Mouse (Mus musculus) intestine, embryonic 14.5 days (tissue): ENCODE results near the gene Sap25. TPM values are rescaled to one million over a fixed set of nuclear protein-coding genes. Genes with fewer than 3 reads are reported as not detected.

Experiments
- ATAC-seq: fragments of 200-750 bp; cut with Nextera tagmentation; replicated peaks from 2 replicates; pipeline ENCODE4 v1.8.0; 2017; ENCODE audit warnings: low read depth, moderate number of reproducible peaks, moderate TSS enrichment, moderate library complexity; ENCODE audit not compliant: low FRiP score, low TSS enrichment
- DNase-seq: peaks from one replicate; pipeline ENCODE4 v3.0.0-alpha.2; 2018; ENCODE audit warnings: low spot score
- H3K27ac ChIP-seq: fragments of 300-500 bp; sonication (generic); 2 replicates; pipeline ENCODE4 v1.5.1; 2014; ENCODE audit warnings: low read depth, mild to moderate bottlenecking, control low read depth
- H3K27me3 ChIP-seq: fragments of 300-500 bp; sonication (generic); replicated peaks from 2 replicates; pipeline ENCODE4 v1.6.1; 2014; ENCODE audit warnings: low read length, control low read depth; ENCODE audit not compliant: control insufficient read depth, insufficient read depth
- H3K36me3 ChIP-seq: fragments of 300-500 bp; sonication (generic); 2 replicates; pipeline ENCODE4 v1.6.1; 2014; ENCODE audit warnings: low read length, control low read depth; ENCODE audit not compliant: control insufficient read depth, insufficient read depth
- H3K4me1 ChIP-seq: fragments of 300-500 bp; sonication (generic); replicated peaks from 2 replicates; pipeline ENCODE4 v1.6.1; 2014; ENCODE audit warnings: low read length, control low read depth, mixed read lengths; ENCODE audit not compliant: control insufficient read depth, insufficient read depth
- H3K4me2 ChIP-seq: fragments of 300-500 bp; sonication (generic); 2 replicates; pipeline ENCODE4 v1.6.1; 2014; ENCODE audit warnings: low read length
- H3K4me3 ChIP-seq: fragments of 300-500 bp; sonication (generic); 2 replicates; pipeline ENCODE4 v1.5.1; 2014; ENCODE audit warnings: low read depth, low read length, control low read depth, mixed read lengths
- H3K9ac ChIP-seq: fragments of 300-500 bp; sonication (generic); 2 replicates; pipeline ENCODE4 v1.6.1; 2014; ENCODE audit warnings: mild to moderate bottlenecking, low read length
- H3K9me3 ChIP-seq: fragments of 300-500 bp; sonication (generic); 2 replicates; pipeline ENCODE4 v1.6.1; 2016; ENCODE audit warnings: low read length, control low read depth; ENCODE audit not compliant: control insufficient read depth
- WGBS: fragments of 180-500 bp; shearing (Covaris S2); extraction: QIAGEN DNeasy Blood & Tissue Kit; methylation state at CpG from one replicate; pipeline ENCODE4 v1.1.7; 2014; 5-methylcytosine and 5-hydroxymethylcytosine counted together
- polyA plus RNA-seq: library from polyadenylated mRNA; unstranded; fragments of >200 nt; fragmentation: Nextera tagmentation; extraction: Ambion mirVana; gene quantifications from 2 replicates; pipeline ENCODE4 v1.2.1, GENCODE M21; 2014

The Sap25 gene
- polyA plus RNA-seq, 1 experiment from 2014 or later, result 6.9 TPM

GRCm38 (mm10) chr5:137689974-137690373 lies 48.8 kb downstream of the Sap25 start:
- no peak for DNase-seq
- Histone ChIP-seq H3K4me2 (no peak overlapping the region), H3K27me3 (no peaks in the 10 kb centered on the region), H3K9me3 (no peaks in the 10 kb centered on the region), H3K36me3 (no peaks in the 10 kb centered on the region), H3K4me1 (no peaks in the 10 kb centered on the region), H3K4me3 (no peak overlapping the region), H3K27ac (no peak overlapping the region), H3K9ac (no peak overlapping the region)
- no peak for ATAC-seq
- WGBS, result 81% methylated on average over 3 of the region's 3 CpGs

GRCm38 (mm10) chr5:137690531-137690930 lies 49.4 kb downstream of the Sap25 start:
- no peaks in the 10 kb centered on the region for H3K4me1 ChIP-seq
- no peaks in the 10 kb centered on the region for H3K9me3 ChIP-seq
- H3K4me2 ChIP-seq, result no peak overlapping the region
- no peak for DNase-seq
- no peaks in the 10 kb centered on the region for H3K27me3 ChIP-seq
- no peak overlapping the region for H3K27ac ChIP-seq
- no peak for ATAC-seq
- 52% methylated on average over 9 of the region's 9 CpGs for WGBS
- H3K4me3 ChIP-seq, result no peak overlapping the region
- H3K36me3 ChIP-seq, result no peaks in the 10 kb centered on the region
- no peak overlapping the region for H3K9ac ChIP-seq

GRCm38 (mm10) chr5:137691881-137692280 lies 50.7 kb downstream of the Sap25 start:
- Histone ChIP-seq H3K4me2 (no peak overlapping the region), H3K4me3 (no peak overlapping the region), H3K9ac (no peak overlapping the region), H3K9me3 (no peaks in the 10 kb centered on the region), H3K27me3 (no peaks in the 10 kb centered on the region), H3K4me1 (no peaks in the 10 kb centered on the region), H3K27ac (no peak overlapping the region), H3K36me3 (no peaks in the 10 kb centered on the region)
- 68% methylated on average over 1 of the region's 1 CpGs for WGBS
- ATAC-seq (no peak), DNase-seq (no peak)

Other genes with a start within 250 kb of the Sap25 start
- 0.90 and 0.93 TPM in 2 replicates for gene Zan, start 164.3 kb upstream of the Sap25 start, polyA plus RNA-seq
- 58.8 and 65.1 TPM in 2 replicates for gene Pop7, start 138.8 kb upstream of the Sap25 start, polyA plus RNA-seq
- 12.1 and 13.5 TPM in 2 replicates for gene Gigyf1, start 122.8 kb upstream of the Sap25 start, polyA plus RNA-seq
- 0.71 and 0.80 TPM in 2 replicates for gene Epo, start 108.1 kb upstream of the Sap25 start, polyA plus RNA-seq
- 390 and 430 TPM in 2 replicates for gene Gnb2, start 107.8 kb upstream of the Sap25 start, polyA plus RNA-seq
- 3.5 and 6.7 TPM in 2 replicates for gene Actl6b, start 87.8 kb upstream of the Sap25 start, polyA plus RNA-seq
- gene Tfr2, start 71.5 kb upstream of the Sap25 start, polyA plus RNA-seq, result 0.34 and 0.38 TPM in 2 replicates
- 29.0 and 29.4 TPM in 2 replicates for gene Mospd3, start 40.3 kb upstream of the Sap25 start, polyA plus RNA-seq
- gene Pcolce, start 27.6 kb upstream of the Sap25 start, polyA plus RNA-seq, result 112 and 126 TPM in 2 replicates
- 0.11 and 0.28 TPM in 2 replicates for gene Fbxo24, start 12.3 kb upstream of the Sap25 start, polyA plus RNA-seq
- gene Lrch4, start 12.2 kb upstream of the Sap25 start, polyA plus RNA-seq, result 31.2 and 35.3 TPM in 2 replicates
- gene Gm20605, start 12.2 kb upstream of the Sap25 start, polyA plus RNA-seq, result 9.2 and 10.1 TPM in 2 replicates
- gene Irs3, start 4.4 kb downstream of the Sap25 start, polyA plus RNA-seq, result 0.08 TPM in 1 of 2 replicates, not detected in the other
- 16.0 and 16.4 TPM in 2 replicates for gene Agfg2, start 43.4 kb downstream of the Sap25 start, polyA plus RNA-seq
- 1.5 and 1.9 TPM in 2 replicates for gene Nyap1, start 100.3 kb downstream of the Sap25 start, polyA plus RNA-seq
- gene Tsc22d4, start 104.4 kb downstream of the Sap25 start, polyA plus RNA-seq, result 121 and 125 TPM in 2 replicates
- 25.5 and 35.4 TPM in 2 replicates for gene Ppp1r35, start 137.5 kb downstream of the Sap25 start, polyA plus RNA-seq
- gene Mepce, start 146.3 kb downstream of the Sap25 start, polyA plus RNA-seq, result 12.1 and 15.4 TPM in 2 replicates
- 14.4 and 17.9 TPM in 2 replicates for gene Zcwpw1, start 146.5 kb downstream of the Sap25 start, polyA plus RNA-seq
- gene Pilra, start 194.9 kb downstream of the Sap25 start, polyA plus RNA-seq, result 2.5 and 3.0 TPM in 2 replicates
- gene Pilrb1, start 216.8 kb downstream of the Sap25 start, polyA plus RNA-seq, result 0.66 and 1.4 TPM in 2 replicates
- 0.55 and 0.63 TPM in 2 replicates for gene Pilrb2, start 230.5 kb downstream of the Sap25 start, polyA plus RNA-seq